Mouse (Mus musculus) G1E (cell line): Measurements from ENCODE around the gene Ank3. TPM values are rescaled to one million over a fixed set of nuclear protein-coding genes. Genes with fewer than 3 reads are reported as not detected.

ENCODE experiments used
- ATAC-seq: 2 replicates; pipeline ENCODE4 v1.8.0; 2016; ENCODE audit warnings: mild to moderate bottlenecking; ENCODE audit not compliant: insufficient number of reproducible peaks, poor library complexity, low FRiP score, severe bottlenecking; ENCODE audit errors: extremely low read depth
- DNase-seq: peaks from one replicate; pipeline ENCODE4 v3.0.0; 2012; ENCODE audit warnings: low spot score
- H3K27me3 ChIP-seq: 2 replicates; pipeline ENCODE4 v1.6.1; 2012; ENCODE audit warnings: mild to moderate bottlenecking, low read length, inconsistent platforms; ENCODE audit not compliant: insufficient read depth
- H3K36me3 ChIP-seq: replicated peaks from 2 replicates; pipeline ENCODE3; 2012; ENCODE audit warnings: mild to moderate bottlenecking, inconsistent platforms
- H3K4me1 ChIP-seq: 2 replicates; pipeline ENCODE4 v1.6.1; 2012; ENCODE audit warnings: low read depth, low read length, inconsistent platforms, mixed read lengths; ENCODE audit not compliant: insufficient read depth
- H3K4me3 ChIP-seq: 2 replicates; pipeline ENCODE4 v1.5.1; 2012; ENCODE audit warnings: low read depth, mild to moderate bottlenecking, inconsistent platforms, low read length, moderate library complexity, mixed read lengths
- H3K9me3 ChIP-seq: replicated peaks from 2 replicates; pipeline ENCODE4 v1.6.1; 2012; ENCODE audit warnings: inconsistent platforms
- CTCF ChIP-seq: IDR thresholded peaks from 2 replicates; pipeline ENCODE4 v1.5.1; 2012; ENCODE audit warnings: low read depth, low read length, inconsistent platforms, mixed read lengths
- GATA1 ChIP-seq: IDR thresholded peaks from 2 replicates; pipeline ENCODE4 v1.6.1; 2012; ENCODE audit warnings: borderline replicate concordance, low read length, inconsistent platforms, mixed read lengths
- GATA2 ChIP-seq: IDR thresholded peaks from 2 replicates; pipeline ENCODE4 v1.6.1; 2012; ENCODE audit warnings: low read depth, low read length, inconsistent platforms, borderline replicate concordance
- POLR2AphosphoS5 ChIP-seq: IDR thresholded peaks from 2 replicates; pipeline ENCODE4 v1.6.1; 2012; ENCODE audit warnings: low read depth, low read length, inconsistent platforms; ENCODE audit not compliant: insufficient replicate concordance
- TAL1 ChIP-seq: conservative IDR thresholded peaks from 2 replicates; pipeline ENCODE4 v1.6.1; 2012; ENCODE audit warnings: low read depth, low read length, inconsistent platforms, mixed read lengths
- polyA plus RNA-seq: library from polyadenylated mRNA; stranded (reverse); fragments of >175 nt; gene quantifications from 2 replicates; pipeline ENCODE4 v1.2.3, GENCODE M21; 2012
- total RNA-seq, 2 experiments: library from RNA; stranded (forward) in 1 of 2; stranded (reverse) in 1 of 2; fragments of 200-1000 nt in 1 of 2; fragments of >200 nt in 1 of 2; fragmentation: Nextera tagmentation in 1 of 2; gene quantifications; 2 replicates each; pipeline ENCODE4 v1.2.3; 2014 to 2017

Gene Ank3
- total and polyA plus RNA-seq, 3 experiments = 0.98 TPM; not detected in 2

- DNase-seq (no peak), ATAC-seq (no peak)
- no peaks in the 10 kb centered on the region for H3K27me3 ChIP-seq
Measured at GRCm38 (mm10) chr10:69925285-69926157, 526.9 kb downstream of the Ank3 start.

GRCm38 (mm10) chr10:69926158-69926882 lies 527.7 kb downstream of the Ank3 start:
- ATAC-seq = no peak
- no peaks in the 10 kb centered on the region for H3K4me1 ChIP-seq
- TF ChIP-seq TAL1 = no peak
- no peak for TF ChIP-seq GATA1
- no peak for TF ChIP-seq CTCF
- TF ChIP-seq GATA2 = no peak
- TF ChIP-seq POLR2AphosphoS5 = no peak
- peaks cover 62% of the 10 kb centered on the region for H3K9me3 ChIP-seq
- no peaks in the 10 kb centered on the region for H3K27me3 ChIP-seq
- no peak for DNase-seq
- no peaks in the 10 kb centered on the region for H3K36me3 ChIP-seq
- H3K4me3 ChIP-seq = no peak overlapping the region

More at GRCm38 (mm10) chr10:69925285-69926157, 526.9 kb downstream of the Ank3 start:
- Histone ChIP-seq H3K9me3 (peaks cover 61% of the 10 kb centered on the region), H3K4me1 (no peaks in the 10 kb centered on the region), H3K36me3 (no peaks in the 10 kb centered on the region), H3K4me3 (no peak overlapping the region)
- TF ChIP-seq POLR2AphosphoS5 (no peak), CTCF (no peak), GATA1 (no peak), TAL1 (no peak), GATA2 (no peak)

- ATAC-seq (no peak), DNase-seq (no peak)
- H3K36me3 ChIP-seq = no peaks in the 10 kb centered on the region
- H3K4me3 ChIP-seq = no peak overlapping the region
- H3K27me3 ChIP-seq = no peaks in the 10 kb centered on the region
- TF ChIP-seq GATA1 (no peak), POLR2AphosphoS5 (no peak), CTCF (no peak), GATA2 (no peak)
- no peaks in the 10 kb centered on the region for H3K4me1 ChIP-seq
- H3K9me3 ChIP-seq = peaks cover 59% of the 10 kb centered on the region
Measured at GRCm38 (mm10) chr10:69927012-69927411, 528.4 kb downstream of the Ank3 start.

GRCm38 (mm10) chr10:69928358-69928757 lies 529.8 kb downstream of the Ank3 start:
- no peak overlapping the region for H3K4me3 ChIP-seq
- DNase-seq = no peak
- no peak for TF ChIP-seq GATA1
- no peak for TF ChIP-seq TAL1
- no peak for TF ChIP-seq CTCF
- TF ChIP-seq GATA2 = no peak
- no peak for TF ChIP-seq POLR2AphosphoS5
- H3K9me3 ChIP-seq = peaks cover 58% of the 10 kb centered on the region
- ATAC-seq = no peak
- no peaks in the 10 kb centered on the region for H3K4me1 ChIP-seq
- H3K36me3 ChIP-seq = no peaks in the 10 kb centered on the region
- H3K27me3 ChIP-seq = no peaks in the 10 kb centered on the region

GRCm38 (mm10) chr10:69930503-69930902 lies 531.9 kb downstream of the Ank3 start:
- no peaks in the 10 kb centered on the region for H3K36me3 ChIP-seq
- ATAC-seq (no peak), DNase-seq (no peak)
- TF ChIP-seq TAL1 (no peak), GATA1 (no peak), POLR2AphosphoS5 (no peak), GATA2 (no peak), CTCF (no peak)
- no peaks in the 10 kb centered on the region for H3K27me3 ChIP-seq
- peaks cover 50% of the 10 kb centered on the region for H3K9me3 ChIP-seq
- H3K4me3 ChIP-seq = no peak overlapping the region
- no peaks in the 10 kb centered on the region for H3K4me1 ChIP-seq

- H3K27me3 ChIP-seq = no peaks in the 10 kb centered on the region
- no peak for ATAC-seq
- TF ChIP-seq CTCF (no peak), POLR2AphosphoS5 (no peak), GATA1 (no peak), GATA2 (no peak), TAL1 (no peak)
- no peaks in the 10 kb centered on the region for H3K36me3 ChIP-seq
- no peaks in the 10 kb centered on the region for H3K4me1 ChIP-seq
- no peak overlapping the region for H3K4me3 ChIP-seq
- no peak for DNase-seq
- peaks cover 59% of the 10 kb centered on the region for H3K9me3 ChIP-seq
Measured at GRCm38 (mm10) chr10:69936443-69937067, 538.0 kb downstream of the Ank3 start.
